Mouse (Mus musculus) B cell, adult (primary cell): Measurements from ENCODE around the gene Gm21637. TPM values are rescaled to one million over a fixed set of nuclear protein-coding genes. Genes with fewer than 3 reads are reported as not detected.

Experiments used
- total RNA-seq: library from RNA; stranded (reverse); gene quantifications from 4 replicates; pipeline ENCODE4 v1.2.4, GENCODE M21; 2023; ENCODE audit not compliant: inconsistent age

Gm21637 gene
- not detected in 4 replicates for total RNA-seq

DNA sequence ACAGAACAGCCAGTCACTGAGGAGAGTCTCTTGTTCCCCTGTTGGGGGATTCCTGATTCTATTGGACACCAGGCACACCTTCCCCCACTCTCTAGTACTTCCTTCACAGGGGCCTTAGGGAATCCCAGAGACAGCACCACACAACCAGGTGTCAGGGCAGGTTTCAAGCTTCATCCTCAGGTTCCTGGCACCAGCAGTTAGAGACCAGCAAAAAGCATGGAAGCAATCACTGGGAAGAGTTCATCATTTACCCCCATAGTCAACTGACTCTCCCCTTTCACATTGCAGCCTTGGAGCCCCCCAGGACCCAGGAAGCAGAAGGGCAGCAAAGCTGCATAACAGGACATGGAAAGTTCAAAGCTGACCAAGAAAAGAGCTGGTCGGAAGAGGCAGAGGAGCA, at the start of gene Gm21637:
Gene Gm21637 (plus strand): TSS at position 301 of the 400 bp plus-strand sequence.

Other genes starting within 250 kb of the Gm21637 start
- not detected in 4 replicates for gene Btbd35f25, start 244.9 kb upstream of the Gm21637 start, total RNA-seq
- gene Btbd35f22, start 85.8 kb downstream of the Gm21637 start, total RNA-seq = not detected in 4 replicates